Mouse (Mus musculus) gastrocnemius, adult 2 months (tissue): ENCODE measurements at regions not wholly inside any gene's neighbourhood (a gene's known extent, or its start where the extent isn't known, plus 50 kb on each side); places are given as distances from the start of the nearest gene placed in this dataset.

ENCODE experiments used
- DNase-seq: peaks from one replicate; pipeline ENCODE4 v3.0.0; 2022
- H3K27ac ChIP-seq: fragments of 200-600 bp; 2 replicates; pipeline ENCODE4 v1.8.1; 2022; ENCODE audit warnings: mild to moderate bottlenecking
- H3K4me3 ChIP-seq: fragments of 200-600 bp; 2 replicates; pipeline ENCODE4 v1.8.1; 2022; ENCODE audit warnings: mild to moderate bottlenecking, moderate library complexity
- CTCF ChIP-seq: fragments of 200-600 bp; IDR thresholded peaks from 2 replicates; pipeline ENCODE4 v1.8.1; 2022; ENCODE audit warnings: antibody characterized with exemption, mild to moderate bottlenecking, moderate library complexity
- intact Hi-C: fragments of 180-260 bp; cut with DNase I; formaldehyde crosslinking; loops from one replicate; pipeline ENCODE4 v1.15.1; 2025

DNA sequence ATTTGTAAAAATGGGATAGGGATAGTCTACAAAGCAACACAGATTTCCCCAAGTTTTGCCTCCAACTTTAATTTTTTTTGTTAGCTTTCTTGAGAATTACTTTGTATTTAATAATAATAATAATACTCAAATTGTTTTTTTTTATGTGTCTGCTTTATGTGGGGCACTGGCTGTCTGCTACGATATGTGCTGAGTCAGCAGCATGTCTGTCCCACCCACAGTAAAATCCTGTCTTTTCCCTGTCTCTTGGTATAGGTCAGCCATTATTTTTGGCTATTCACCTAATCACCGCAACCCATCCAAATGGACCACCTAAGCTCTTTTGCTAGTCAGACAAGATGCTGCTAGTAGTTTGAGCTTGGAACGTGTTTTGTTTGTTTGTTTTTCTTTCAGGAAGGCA is 473.0 kb downstream of the Hs3st4 start:
- intact Hi-C loops = no loop called here
- Histone ChIP-seq H3K4me3 (no peak overlapping the region), H3K27ac (no peak overlapping the region)
- DNase-seq = no peak
- no peak for TF ChIP-seq CTCF

DNA sequence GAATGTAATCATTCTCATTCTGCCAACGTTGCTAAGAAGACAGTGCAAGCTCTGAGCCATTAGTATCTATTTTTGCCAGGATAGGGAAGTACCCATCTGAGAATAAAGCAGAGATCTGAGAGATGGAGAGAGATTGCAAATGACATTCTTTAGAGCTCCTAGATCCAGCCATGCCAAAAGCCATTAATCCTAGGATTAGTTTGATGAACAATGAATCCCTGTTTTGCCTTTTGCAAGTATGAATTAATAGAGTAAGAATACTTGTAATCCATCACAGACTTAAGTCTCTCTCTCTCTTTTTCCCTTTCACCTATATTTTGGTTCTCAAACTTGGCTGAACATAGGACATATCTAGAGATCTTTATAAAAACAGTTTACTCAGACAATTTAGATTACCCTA is 504.7 kb downstream of the Hs3st4 start:
- Histone ChIP-seq H3K27ac (no peak overlapping the region), H3K4me3 (no peak overlapping the region)
- intact Hi-C loops = no loop called here
- no peak for DNase-seq
- no peak for TF ChIP-seq CTCF

DNA sequence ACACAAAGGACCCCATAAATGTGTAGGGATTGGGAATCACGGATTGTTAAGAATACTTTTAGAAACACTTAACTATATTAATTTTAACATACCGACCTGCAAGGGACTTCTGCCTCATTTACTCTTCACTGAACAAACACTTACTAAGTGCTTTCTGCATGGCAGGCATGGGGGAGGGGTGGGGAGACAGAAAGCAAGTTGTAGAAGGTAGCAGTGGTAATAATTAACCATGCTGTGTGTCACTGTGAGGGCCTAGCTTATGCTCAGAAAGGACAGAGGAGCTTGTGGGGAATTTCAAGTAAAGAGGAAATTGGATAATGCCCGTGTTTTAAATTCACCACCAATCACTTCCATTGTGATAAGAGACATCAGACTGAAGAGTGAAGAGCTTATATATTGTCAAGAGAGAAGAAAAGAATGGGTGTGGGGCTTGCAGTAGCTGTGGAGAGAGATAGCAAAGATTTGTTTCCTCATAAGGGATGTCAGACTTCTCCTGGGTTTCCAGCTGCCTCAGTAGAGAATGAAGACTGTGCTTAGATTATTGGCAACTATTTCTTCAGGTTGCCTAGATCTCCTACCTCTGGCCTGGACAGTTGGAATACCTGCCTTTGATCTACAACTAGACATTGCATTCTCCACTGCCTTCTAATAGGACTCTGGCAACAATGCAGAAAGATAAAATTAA is 508.6 kb downstream of the Hs3st4 start:
- DNase-seq = no peak
- H3K27ac ChIP-seq = no peak overlapping the region
- intact Hi-C loops = no loop called here
- no peak overlapping the region for H3K4me3 ChIP-seq
- TF ChIP-seq CTCF = no peak

DNA sequence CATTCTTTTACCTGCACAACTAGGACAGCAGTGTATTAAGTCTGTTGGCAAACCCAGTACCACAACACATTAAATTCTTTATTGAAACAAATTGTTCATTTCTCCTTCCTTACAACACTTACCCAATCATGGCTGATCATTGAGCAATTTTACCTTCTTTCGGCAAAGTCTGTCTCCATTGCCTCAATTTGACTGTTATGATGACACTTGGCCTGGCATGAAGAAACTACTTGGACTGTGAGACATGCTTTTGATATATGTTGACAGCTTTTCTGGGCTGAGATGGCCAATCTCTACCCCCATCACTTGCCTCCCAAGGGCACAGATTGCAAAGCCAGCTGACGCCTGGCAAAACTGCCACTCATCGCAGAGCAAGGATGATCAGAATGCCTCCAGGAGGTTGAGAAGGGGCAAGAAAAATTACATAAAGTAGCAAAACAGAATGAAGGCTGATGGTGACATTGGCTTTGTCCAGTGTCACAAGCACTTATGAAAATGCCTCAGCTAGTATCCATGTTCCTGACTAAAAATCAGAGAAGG is 509.3 kb downstream of the Hs3st4 start:
- TF ChIP-seq CTCF = no peak
- no peak for DNase-seq
- H3K4me3 ChIP-seq = no peak overlapping the region
- no peak overlapping the region for H3K27ac ChIP-seq
- intact Hi-C loops = no loop called here

DNA sequence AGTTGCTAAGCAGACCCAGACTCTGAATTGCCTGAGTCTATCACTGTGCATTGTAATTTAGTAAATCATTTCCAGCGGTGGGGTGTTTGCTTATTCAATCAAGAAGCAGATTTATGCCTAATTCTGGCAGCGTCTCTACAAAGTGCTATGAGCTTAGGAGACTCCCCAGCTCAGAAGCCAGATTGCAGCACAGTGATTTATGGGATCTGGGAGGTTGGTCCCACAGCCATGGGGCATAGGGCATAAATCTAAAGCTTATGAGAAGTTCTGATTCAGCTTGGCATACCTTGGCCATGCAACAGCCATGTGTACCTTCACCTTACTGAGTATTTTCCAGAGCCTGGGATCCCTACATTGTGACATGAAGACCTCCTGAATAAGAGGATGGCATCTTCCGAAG is 518.0 kb downstream of the Hs3st4 start:
- intact Hi-C loops = no loop called here
- DNase-seq = no peak
- Histone ChIP-seq H3K27ac (no peak overlapping the region), H3K4me3 (no peak overlapping the region)
- TF ChIP-seq CTCF = no peak

DNA sequence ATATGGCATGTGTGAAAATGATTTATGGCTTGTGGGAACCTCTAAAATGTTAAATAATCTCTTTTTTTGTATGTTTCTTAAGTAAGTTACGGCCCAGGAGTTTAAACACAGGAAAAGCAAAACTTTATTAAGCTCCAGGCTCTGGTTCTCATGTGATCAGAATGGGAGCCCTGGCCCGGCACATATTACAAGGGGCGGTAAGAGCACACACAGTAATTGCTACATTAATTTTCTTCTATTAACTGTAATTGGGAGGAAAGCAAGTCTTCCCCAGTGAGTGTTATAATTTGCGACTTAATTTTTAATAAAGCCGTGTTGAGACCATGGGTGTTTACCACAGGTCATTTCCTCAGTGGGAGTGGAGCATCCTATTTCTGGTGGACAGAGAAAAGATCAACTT is 520.1 kb downstream of the Hs3st4 start:
- no peak for DNase-seq
- intact Hi-C loops = no loop called here
- Histone ChIP-seq H3K27ac (no peak overlapping the region), H3K4me3 (no peak overlapping the region)
- no peak for TF ChIP-seq CTCF

DNA sequence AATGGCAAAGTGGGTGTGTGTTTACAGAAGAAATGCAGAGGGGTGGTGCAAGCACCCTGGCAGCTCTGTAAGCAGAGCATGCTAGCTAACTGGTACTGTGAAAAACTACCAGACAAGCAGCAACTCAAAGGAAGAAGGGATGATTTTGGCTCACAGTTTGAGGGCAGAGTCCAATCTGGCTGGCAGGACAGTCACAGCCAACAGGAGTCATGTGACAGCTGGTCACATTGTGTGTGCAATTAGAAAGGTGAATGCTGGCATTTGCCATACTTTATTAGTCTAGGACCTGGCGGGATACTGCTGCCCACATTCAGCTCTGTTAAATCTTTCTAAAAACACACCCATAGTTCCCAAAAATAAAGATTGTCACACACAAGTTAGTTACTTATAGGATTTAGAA is 566.4 kb downstream of the Hs3st4 start:
- no peak for DNase-seq
- no peak for TF ChIP-seq CTCF
- intact Hi-C loops = no loop called here
- Histone ChIP-seq H3K27ac (no peak overlapping the region), H3K4me3 (no peak overlapping the region)

DNA sequence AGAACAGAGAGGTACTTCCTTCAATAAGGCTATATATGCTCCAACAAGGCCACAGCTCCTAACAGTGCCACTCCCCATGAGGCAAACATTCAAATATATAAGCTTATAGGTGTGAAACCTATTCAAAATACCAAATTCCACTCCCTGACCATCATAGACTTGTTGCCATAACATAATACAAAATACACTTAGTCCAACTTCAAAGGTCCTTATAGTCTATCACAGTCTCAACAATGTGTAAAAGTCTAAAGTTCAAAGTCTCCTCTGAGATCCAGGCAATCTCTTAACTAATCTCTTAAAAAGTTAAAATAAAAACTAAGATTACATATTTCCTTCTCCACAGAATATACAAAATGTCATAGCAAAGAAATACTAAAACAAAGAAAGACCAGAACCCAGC is 574.5 kb downstream of the Hs3st4 start:
- no peak for TF ChIP-seq CTCF
- intact Hi-C loops = no loop called here
- DNase-seq = no peak
- Histone ChIP-seq H3K27ac (no peak overlapping the region), H3K4me3 (no peak overlapping the region)

DNA sequence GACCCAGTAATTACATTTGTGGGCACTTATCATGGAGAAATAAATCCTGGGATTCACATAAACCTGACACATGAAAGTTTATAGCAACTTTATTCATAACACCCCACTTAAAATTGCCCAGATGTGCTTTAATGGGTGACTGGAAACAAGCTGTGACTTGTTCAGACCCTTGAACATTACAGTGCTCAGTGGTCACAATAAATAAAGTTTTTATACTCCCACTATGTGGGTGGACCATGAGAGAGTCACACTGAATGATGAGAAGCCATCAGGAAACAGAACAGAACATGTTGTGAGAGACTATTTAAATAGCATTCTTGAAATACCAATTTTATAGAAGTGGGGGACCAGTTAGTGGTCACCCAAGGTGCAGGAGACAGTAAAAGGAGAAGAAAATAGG is 588.1 kb downstream of the Hs3st4 start:
- Histone ChIP-seq H3K27ac (no peak overlapping the region), H3K4me3 (no peak overlapping the region)
- intact Hi-C loops = no loop called here
- TF ChIP-seq CTCF = no peak
- no peak for DNase-seq

DNA sequence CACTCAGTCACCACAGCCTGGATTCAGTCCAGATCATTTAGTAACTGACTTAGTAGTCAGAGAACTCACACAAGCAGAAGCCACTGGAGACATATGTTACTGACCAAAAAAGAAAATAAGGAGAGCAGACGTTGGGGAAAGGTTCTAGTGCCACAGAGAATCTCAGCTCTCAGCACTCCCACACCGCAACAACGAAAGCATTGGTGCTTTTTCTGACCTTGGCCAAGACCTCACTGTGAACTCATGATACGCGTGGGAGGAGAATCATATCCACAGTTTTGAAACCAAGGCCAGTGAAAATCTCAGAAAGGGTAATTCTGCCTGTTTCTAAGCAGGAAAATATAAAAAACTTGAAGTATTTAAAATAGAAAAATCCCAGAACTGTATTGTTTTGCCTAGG is 591.0 kb downstream of the Hs3st4 start:
- TF ChIP-seq CTCF = no peak
- intact Hi-C loops = no loop called here
- no peak for DNase-seq
- no peak overlapping the region for H3K27ac ChIP-seq
- no peak overlapping the region for H3K4me3 ChIP-seq

DNA sequence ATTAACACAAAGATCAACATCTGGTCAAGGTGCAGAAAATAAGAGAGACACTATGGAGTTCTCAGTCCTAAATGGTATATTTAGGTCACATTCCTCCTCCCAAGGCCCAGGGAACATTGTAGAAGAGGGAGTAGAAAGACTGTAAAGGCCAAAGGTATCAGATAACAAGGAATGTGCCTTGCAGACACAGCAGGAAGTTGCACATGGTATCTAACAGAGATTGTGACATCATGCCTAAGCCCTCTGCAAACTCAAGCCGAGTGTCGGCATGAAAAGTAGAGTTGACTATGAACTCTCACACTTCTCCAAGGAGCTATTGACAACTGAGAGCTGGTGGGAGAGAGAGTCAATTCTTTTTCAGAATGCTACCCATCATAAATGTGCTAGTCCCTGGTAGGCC is 598.7 kb downstream of the Hs3st4 start:
- no peak for DNase-seq
- H3K27ac ChIP-seq = no peak overlapping the region
- TF ChIP-seq CTCF = no peak
- intact Hi-C loops = no loop called here
- no peak overlapping the region for H3K4me3 ChIP-seq

DNA sequence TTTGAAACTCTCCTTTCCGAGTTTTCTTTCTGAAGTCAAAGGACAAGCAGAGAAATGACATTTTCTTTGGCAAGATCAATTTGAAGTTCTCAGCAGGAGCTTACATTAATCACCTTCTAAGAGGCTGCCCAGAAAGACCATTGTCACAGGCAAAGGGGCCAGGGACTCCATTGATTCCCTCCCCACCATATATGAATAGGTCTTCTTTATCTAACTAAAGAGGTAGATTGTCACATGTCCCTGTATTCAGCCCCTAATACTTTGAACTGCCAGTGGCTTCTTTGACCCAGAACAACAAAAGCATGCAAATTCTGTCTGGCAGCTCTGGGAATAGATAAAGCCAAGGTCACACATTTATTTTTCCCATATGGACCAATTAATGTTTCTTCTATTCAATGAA is 602.6 kb downstream of the Hs3st4 start:
- intact Hi-C loops = no loop called here
- TF ChIP-seq CTCF = no peak
- no peak for DNase-seq
- Histone ChIP-seq H3K27ac (no peak overlapping the region), H3K4me3 (no peak overlapping the region)

DNA sequence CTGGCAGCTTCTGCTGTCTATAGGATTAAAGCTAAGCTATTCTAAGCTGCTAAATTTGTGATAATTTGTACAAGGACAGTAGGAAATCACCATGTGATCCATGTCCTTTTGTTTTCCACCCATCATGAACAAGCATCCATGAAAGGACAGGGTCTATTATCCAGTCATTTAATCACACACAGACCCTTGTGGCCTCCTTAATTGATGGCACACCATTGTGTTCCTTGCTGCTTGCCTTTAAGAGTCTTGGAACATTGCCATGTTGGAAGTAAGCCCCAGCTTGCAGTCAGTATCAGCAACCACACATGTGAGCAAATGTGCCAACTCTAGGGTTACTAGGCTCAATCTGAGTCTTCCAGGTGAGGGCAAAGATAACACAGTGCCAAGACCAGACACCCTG is 608.7 kb downstream of the Hs3st4 start:
- H3K4me3 ChIP-seq = no peak overlapping the region
- intact Hi-C loops = no loop called here
- DNase-seq = no peak

DNA sequence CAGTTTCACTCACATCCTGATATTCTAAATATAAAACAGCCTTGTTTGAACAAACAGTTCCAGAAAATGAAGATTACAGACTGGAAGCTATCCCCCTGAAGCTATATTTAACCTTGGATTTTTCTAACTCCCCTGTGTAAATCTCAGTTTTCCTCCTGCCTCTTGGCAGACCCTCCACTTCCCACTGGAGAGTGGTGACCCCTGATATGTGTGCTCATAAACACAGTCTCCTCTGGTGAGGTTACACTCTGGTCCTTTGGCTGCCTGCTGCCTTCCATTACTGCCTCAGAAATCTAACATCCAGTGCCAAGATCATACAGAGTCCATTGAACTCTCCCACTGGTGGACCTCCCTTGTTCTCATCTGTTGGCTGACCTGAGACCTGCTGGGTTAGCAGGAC is 610.8 kb downstream of the Hs3st4 start:
- no peak for DNase-seq
- Histone ChIP-seq H3K27ac (no peak overlapping the region; the same call in 1 of the 2 replicates), H3K4me3 (no peak overlapping the region)
- intact Hi-C loops = no loop called here
- no peak for TF ChIP-seq CTCF

More for the DNA sequence above, 608.7 kb downstream of the Hs3st4 start:
- TF ChIP-seq CTCF = no peak
- H3K27ac ChIP-seq = no peak overlapping the region
